Mouse (Mus musculus) MEL (cell line): ENCODE results near the gene Kif6. TPM values are rescaled to one million over a fixed set of nuclear protein-coding genes. Genes with fewer than 3 reads are reported as not detected.

Experiments used
- DNase-seq: peaks from one replicate; pipeline ENCODE4 v3.0.0; 2011; ENCODE audit warnings: low read depth, low spot score
- H3K27ac ChIP-seq: 2 replicates; pipeline ENCODE4 v1.5.1; 2012; ENCODE audit warnings: low read depth, mild to moderate bottlenecking, control low read depth, low read length, moderate library complexity; ENCODE audit not compliant: control insufficient read depth
- H3K27me3 ChIP-seq, 2 experiments: fragments of 150-350 bp in 1 of 2; sonication (generic) in 1 of 2; 2 replicates each; pipeline ENCODE4 v1.6.1; 2012; ENCODE audit warnings: low read length in 2 of 2, mild to moderate bottlenecking in 2 of 2, improper control_type of control experiment in 1 of 2, moderate library complexity in 1 of 2; ENCODE audit not compliant: insufficient read depth in 2 of 2, control insufficient read depth in 1 of 2
- H3K36me3 ChIP-seq, 2 experiments: 2 replicates each; pipeline ENCODE4 v1.6.1; 2012 to 2014; ENCODE audit warnings: low read length in 2 of 2, improper control_type of control experiment in 1 of 2, inconsistent platforms in 1 of 2, mild to moderate bottlenecking in 1 of 2; ENCODE audit not compliant: insufficient read depth in 2 of 2, control insufficient read depth in 1 of 2
- H3K4me1 ChIP-seq, 2 experiments: fragments of 150-350 bp in 1 of 2; sonication (generic) in 1 of 2; 2 replicates each; pipeline ENCODE4 v1.6.1; 2012; ENCODE audit warnings: low read length in 2 of 2, improper control_type of control experiment in 1 of 2, mild to moderate bottlenecking in 1 of 2; ENCODE audit not compliant: insufficient read depth in 2 of 2, control insufficient read depth in 1 of 2
- H3K4me3 ChIP-seq, 2 experiments: fragments of 150-350 bp in 1 of 2; sonication (generic) in 1 of 2; 2 replicates each; pipeline ENCODE4 v1.5.1; 2012; ENCODE audit warnings: low read depth in 2 of 2, low read length in 2 of 2, mild to moderate bottlenecking in 2 of 2, moderate library complexity in 2 of 2, control low read depth in 1 of 2, improper control_type of control experiment in 1 of 2; ENCODE audit not compliant: control insufficient read depth in 1 of 2, insufficient read depth in 1 of 2
- H3K79me2 ChIP-seq: 2 replicates; pipeline ENCODE4 v1.6.1; 2012; ENCODE audit warnings: mild to moderate bottlenecking, low read length, moderate library complexity; ENCODE audit not compliant: control insufficient read depth, poor library complexity, insufficient read depth
- H3K9ac ChIP-seq: 2 replicates; pipeline ENCODE4 v1.6.1; 2012; ENCODE audit warnings: low read depth, mild to moderate bottlenecking, control low read depth, low read length, moderate library complexity; ENCODE audit not compliant: control insufficient read depth, poor library complexity, severe bottlenecking
- H3K9me3 ChIP-seq: fragments of 150-350 bp; sonication (generic); replicated peaks from 2 replicates; pipeline ENCODE4 v1.6.1; 2012; ENCODE audit warnings: mild to moderate bottlenecking, low read length, improper control_type of control experiment, moderate library complexity; ENCODE audit not compliant: insufficient read depth
- CTCF ChIP-seq, 3 experiments: IDR thresholded peaks in 2 of 3; conservative IDR thresholded peaks in 1 of 3; 2 replicates each; pipeline ENCODE4 v1.5.1; 2011 to 2012; ENCODE audit warnings: low read length in 3 of 3, low read depth in 2 of 3, mild to moderate bottlenecking in 2 of 3, improper control_type of control experiment in 1 of 3, inconsistent platforms in 1 of 3, mixed read lengths in 1 of 3, moderate library complexity in 1 of 3; ENCODE audit not compliant: control insufficient read depth in 1 of 3, insufficient read depth in 1 of 3, poor library complexity in 1 of 3, severe bottlenecking in 1 of 3
- JUND ChIP-seq: IDR thresholded peaks from 2 replicates; pipeline ENCODE4 v1.6.1; 2011; ENCODE audit warnings: low read depth, mild to moderate bottlenecking, improper control_type of control experiment, low read length
- KAT2A ChIP-seq: conservative IDR thresholded peaks from 2 replicates; pipeline ENCODE4 v1.6.1; 2012; ENCODE audit warnings: low read depth, low read length, improper control_type of control experiment, inconsistent platforms
- MAZ ChIP-seq: IDR thresholded peaks from 2 replicates; pipeline ENCODE4 v1.6.1; 2012; ENCODE audit warnings: low read depth, mild to moderate bottlenecking, inconsistent platforms, low read length, improper control_type of control experiment
- MEF2A ChIP-seq: IDR thresholded peaks from 2 replicates; pipeline ENCODE4 v1.6.1; 2014; ENCODE audit warnings: low read depth, mild to moderate bottlenecking, inconsistent platforms, low read length, improper control_type of control experiment; ENCODE audit not compliant: poor library complexity, insufficient replicate concordance, severe bottlenecking; ENCODE audit errors: extremely low read depth
- NRF1 ChIP-seq: IDR thresholded peaks from 2 replicates; pipeline ENCODE4 v1.6.1; 2014; ENCODE audit warnings: low read depth, mild to moderate bottlenecking, inconsistent platforms, low read length, improper control_type of control experiment, moderate library complexity; ENCODE audit not compliant: poor library complexity, insufficient read depth, severe bottlenecking
- SIN3A ChIP-seq: IDR thresholded peaks from 2 replicates; pipeline ENCODE4 v1.6.1; 2012; ENCODE audit warnings: low read length, improper control_type of control experiment, inconsistent platforms
- SMC3 ChIP-seq: IDR thresholded peaks from 2 replicates; pipeline ENCODE4 v1.6.1; 2011; ENCODE audit warnings: low read depth, low read length, improper control_type of control experiment
- USF1 ChIP-seq: IDR thresholded peaks from 2 replicates; pipeline ENCODE4 v1.6.1; 2014; ENCODE audit warnings: low read depth, mild to moderate bottlenecking, inconsistent platforms, low read length, improper control_type of control experiment, moderate library complexity
- ZC3H11A ChIP-seq: IDR thresholded peaks from 2 replicates; pipeline ENCODE4 v1.6.1; 2012; ENCODE audit warnings: low read depth, mild to moderate bottlenecking, inconsistent platforms, low read length, improper control_type of control experiment
- ZMIZ1 ChIP-seq: IDR thresholded peaks from 2 replicates; pipeline ENCODE4 v1.6.1; 2012; ENCODE audit warnings: low read depth, mild to moderate bottlenecking, inconsistent platforms, low read length, improper control_type of control experiment, moderate library complexity
- polyA plus RNA-seq, 2 experiments: library from polyadenylated mRNA; stranded (reverse) in 1 of 2; unstranded in 1 of 2; fragments of >175 nt in 1 of 2; fragments of >200 nt in 1 of 2; gene quantifications; 2 replicates each; pipeline versions ENCODE4 v1.2.1 to v1.2.4; 2012; ENCODE audit warnings: low replicate concordance in 2 of 2, low read depth in 1 of 2; ENCODE audit not compliant: insufficient read length in 2 of 2, insufficient read depth in 1 of 2, missing spikeins in 1 of 2
- total RNA-seq: library from RNA; depleted of rRNA; stranded (reverse); fragments of 300-350 nt; gene quantifications from 2 replicates; pipeline ENCODE4 v1.2.3, GENCODE M21; 2012

The Kif6 gene
- total and polyA plus RNA-seq, 3 experiments = not detected

DNA sequence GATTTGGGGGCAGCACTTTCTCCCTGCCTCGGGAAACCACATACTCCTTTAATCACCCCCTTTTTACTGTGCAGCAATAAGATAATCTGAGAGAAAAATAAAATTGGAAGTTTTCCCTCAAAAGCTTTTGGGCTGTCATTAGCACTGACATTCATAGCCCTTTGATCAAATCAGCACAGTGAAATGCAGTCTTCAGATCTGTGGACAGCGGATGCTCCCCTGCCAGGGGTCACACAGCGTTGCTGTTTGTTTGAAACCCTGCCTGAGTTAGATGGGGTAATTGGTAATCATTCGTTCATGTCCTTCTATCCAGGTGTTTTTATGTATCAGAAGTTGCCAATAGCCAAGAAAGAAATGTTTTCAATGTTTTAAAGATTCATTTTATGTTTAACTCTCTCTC lies 60.7 kb downstream of the Kif6 start:
- H3K27me3 ChIP-seq = no peaks in the 10 kb centered on the region
- H3K4me3 ChIP-seq = no peak overlapping the region
- H3K79me2 ChIP-seq = no peaks in the 10 kb centered on the region
- no peaks in the 10 kb centered on the region for H3K36me3 ChIP-seq
- no peak overlapping the region for H3K27ac ChIP-seq
- TF ChIP-seq MEF2A (no peak), ZC3H11A (no peak)
- H3K9me3 ChIP-seq = no peaks in the 10 kb centered on the region
- no peaks in the 10 kb centered on the region for H3K4me1 ChIP-seq
- no peak overlapping the region for H3K9ac ChIP-seq
- DNase-seq = no peak

DNA sequence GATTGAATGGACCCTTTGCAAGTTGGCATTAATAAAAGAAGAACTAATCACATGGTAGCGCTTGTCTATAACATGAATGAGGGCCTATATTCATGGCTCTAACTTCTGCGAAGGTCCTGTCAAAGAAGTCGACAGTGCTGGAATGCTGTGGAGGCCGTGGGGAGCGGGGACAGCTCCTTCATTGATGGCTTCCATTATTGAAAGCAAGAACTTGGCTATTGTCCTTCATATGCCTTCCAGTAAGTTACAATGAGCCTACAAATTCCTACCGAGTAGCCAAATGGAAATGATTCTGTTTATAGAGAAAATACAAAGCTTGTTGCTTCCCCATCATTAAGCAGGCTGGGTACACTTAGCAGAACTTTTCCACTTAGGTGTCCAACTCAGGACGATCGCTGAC lies 66.5 kb downstream of the Kif6 start:
- DNase-seq = no peak
- Histone ChIP-seq H3K36me3 (no peaks in the 10 kb centered on the region), H3K27me3 (no peaks in the 10 kb centered on the region), H3K9ac (no peak overlapping the region), H3K79me2 (no peaks in the 10 kb centered on the region), H3K9me3 (no peaks in the 10 kb centered on the region), H3K4me3 (no peak overlapping the region), H3K27ac (no peak overlapping the region), H3K4me1 (no peaks in the 10 kb centered on the region)
- TF ChIP-seq ZMIZ1 = no peak
- TF ChIP-seq CTCF (IDR thresholded peaks at IDR 0.05 in 2 of 3, conservative IDR thresholded peaks at IDR 0.05 in 1 of 3; ENCODE audit: control insufficient read depth in 1 of 3, insufficient read depth in 1 of 3, low read depth in 2 of 3, low read length in 3 of 3, poor library complexity in 1 of 3, severe bottlenecking in 1 of 3) = no peak

DNA sequence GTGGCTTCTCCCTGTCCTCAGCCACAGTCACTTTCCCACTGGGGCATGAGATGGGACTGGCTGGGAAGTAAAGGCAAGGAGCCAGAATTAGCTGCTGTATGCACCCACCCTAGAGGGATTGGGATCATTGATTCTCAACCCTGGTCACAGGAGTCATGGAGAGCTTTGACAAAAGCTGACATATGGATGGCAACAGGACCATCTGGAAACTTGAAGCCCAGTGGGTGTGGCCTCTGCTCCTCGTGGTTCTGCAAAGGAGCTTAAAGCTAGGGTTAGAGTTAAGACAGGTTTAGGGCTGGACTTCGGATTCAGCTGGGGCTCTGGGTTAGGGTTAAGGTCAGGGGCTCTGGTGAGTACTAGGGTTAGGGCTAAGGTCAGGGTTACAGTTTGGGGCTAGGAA lies 69.2 kb downstream of the Kif6 start:
- DNase-seq = no peak

More for the DNA sequence above, 69.2 kb downstream of the Kif6 start:
- H3K4me1 ChIP-seq = no peaks in the 10 kb centered on the region
- H3K79me2 ChIP-seq = no peaks in the 10 kb centered on the region
- H3K9ac ChIP-seq = no peak overlapping the region
- no peak overlapping the region for H3K27ac ChIP-seq
- no peak overlapping the region for H3K4me3 ChIP-seq
- no peaks in the 10 kb centered on the region for H3K27me3 ChIP-seq
- H3K36me3 ChIP-seq = no peaks in the 10 kb centered on the region
- no peak for TF ChIP-seq SIN3A
- TF ChIP-seq JUND = no peak
- TF ChIP-seq ZMIZ1 = no peak
- TF ChIP-seq ZC3H11A = no peak
- no peak for TF ChIP-seq NRF1
- TF ChIP-seq USF1 = no peak
- no peak for TF ChIP-seq MAZ
- no peak for TF ChIP-seq KAT2A
- no peak for TF ChIP-seq SMC3
- no peaks in the 10 kb centered on the region for H3K9me3 ChIP-seq
